In genomic region chr16:92632115-92632763, GRCm38 (mm10) we compare ENCODE assay signal across 10 mouse cellular contexts.
A peak's percentile ranks its signal among the peaks of the same experiment; 100 is the strongest.
DNase-seq lines count a peak whose midpoint lies in the region; ATAC-seq and TF ChIP-seq lines count a peak whose summit lies in the region.
"Had no signal": no experiment of that assay in that cellular context is flagged by ENCODE, and none has a peak within 500 bp of the region (broad histone marks: within the 10 kb centered on the region; RNA-seq: fewer than 3 reads in every experiment).

No protein-coding gene starts in this region.

- H3K4me2 ChIP-seq in kidney, postnatal 0 days (ENCODE audit: low read length) = peak overlapping the region; percentile 31; the same call in 1 of the 2 replicates
- H3K4me2 ChIP-seq in hindbrain, postnatal 0 days (ENCODE audit: low read depth, low read length) = 0 out of 2 replicates have a peak overlapping the region, but pooled peaks have one; percentile 11
- H3K4me2 ChIP-seq in midbrain, embryonic 16.5 days (ENCODE audit: low read length) = no peak overlapping the region

- no peaks in the 10 kb centered on the region for H3K36me3 ChIP-seq in kidney, postnatal 0 days (ENCODE audit: insufficient read depth, low read length)
- H3K36me3 ChIP-seq in hindbrain, postnatal 0 days (ENCODE audit: insufficient read depth, low read length) = no peaks in the 10 kb centered on the region
- H3K36me3 ChIP-seq in midbrain, embryonic 16.5 days (ENCODE audit: control insufficient read depth, insufficient read depth, low read length) = no peaks in the 10 kb centered on the region

- H3K4me3 ChIP-seq in kidney, postnatal 0 days (replicated peaks; ENCODE audit: low read depth, low read length) = no peak overlapping the region
- H3K4me3 ChIP-seq in hindbrain, postnatal 0 days (ENCODE audit: low read length) = no peak overlapping the region
- no peak overlapping the region for H3K4me3 ChIP-seq in midbrain, embryonic 16.5 days (ENCODE audit: low read depth, low read length)

- H3K27me3 ChIP-seq in kidney, postnatal 0 days (ENCODE audit: insufficient read depth, low read length) = no peaks in the 10 kb centered on the region
- H3K27me3 ChIP-seq in hindbrain, postnatal 0 days (ENCODE audit: insufficient read depth, low read length) = no peaks in the 10 kb centered on the region
- no peaks in the 10 kb centered on the region; the same call in 1 of the 2 replicates for H3K27me3 ChIP-seq in midbrain, embryonic 16.5 days (ENCODE audit: control insufficient read depth, insufficient read depth, low read depth, low read length)

- ATAC-seq in kidney, postnatal 0 days (replicated peaks; ENCODE audit: low FRiP score, low read depth) = peak; percentile 81
- ATAC-seq in hindbrain, postnatal 0 days = peak; percentile 82
- no peak for ATAC-seq in midbrain, embryonic 16.5 days

- no peak for TF ChIP-seq CTCF in kidney, postnatal 0 days (IDR thresholded peaks at IDR 0.05; ENCODE audit: low read depth)
- TF ChIP-seq CTCF in hindbrain, postnatal 0 days (IDR thresholded peaks at IDR 0.05; ENCODE audit: low read depth) = no peak

- peak overlapping the region; percentile 42 for H3K27ac ChIP-seq in kidney, postnatal 0 days
- H3K27ac ChIP-seq in hindbrain, postnatal 0 days = no peak overlapping the region
- no peak overlapping the region for H3K27ac ChIP-seq in midbrain, embryonic 16.5 days (ENCODE audit: low read length)

- H3K9ac ChIP-seq in kidney, postnatal 0 days (ENCODE audit: low read depth, low read length) = no peak overlapping the region
- H3K9ac ChIP-seq in hindbrain, postnatal 0 days (replicated peaks; ENCODE audit: low read length) = no peak overlapping the region
- peak overlapping the region; percentile 37; the same call in 1 of the 2 replicates for H3K9ac ChIP-seq in midbrain, embryonic 16.5 days (ENCODE audit: low read depth, low read length)

- DNase-seq in kidney, postnatal 0 days (ENCODE audit: low spot score) = peak; percentile 67
- DNase-seq in kidney, postnatal 25 days = no peak
- DNase-seq in heart, adult 8-10 months (ENCODE audit: low spot score) = peak; percentile 17
- DNase-seq in hindbrain, postnatal 0 days (ENCODE audit: low spot score) = no peak
- DNase-seq in right cerebral cortex, postnatal 36 days (ENCODE audit: low spot score in 2 of 2) = no peak
- no peak for DNase-seq in frontal cortex, postnatal 14 days (ENCODE audit: low spot score in 2 of 2)
- no peak for DNase-seq in urinary bladder, postnatal 10 days (ENCODE audit: low spot score)
- DNase-seq: adrenal gland, adult 2 months; thymus, postnatal 36 days had no signal

- H3K4me1 ChIP-seq in kidney, postnatal 0 days (replicated peaks; ENCODE audit: insufficient read depth, low read length) = 0 out of 2 replicates have a peak, but pooled peaks cover 9% of the 10 kb centered on the region
- H3K4me1 ChIP-seq in hindbrain, postnatal 0 days (ENCODE audit: insufficient read depth, low read length) = no peaks in the 10 kb centered on the region
- H3K4me1 ChIP-seq in midbrain, embryonic 16.5 days (ENCODE audit: control insufficient read depth, insufficient read depth, low read length) = peaks cover 4% of the 10 kb centered on the region; the same call in 1 of the 2 replicates

- WGBS in kidney, postnatal 0 days = 12% methylated on average over 11 of the region's 11 CpGs
- 22% methylated on average over 11 of the region's 11 CpGs for WGBS in hindbrain, postnatal 0 days
- WGBS in midbrain, embryonic 16.5 days = 15% methylated on average over 11 of the region's 11 CpGs

- H3K9me3 ChIP-seq in kidney, postnatal 0 days (replicated peaks; ENCODE audit: low read length) = no peaks in the 10 kb centered on the region
- no peaks in the 10 kb centered on the region for H3K9me3 ChIP-seq in hindbrain, postnatal 0 days (ENCODE audit: low read length)
- no peaks in the 10 kb centered on the region for H3K9me3 ChIP-seq in midbrain, embryonic 16.5 days (replicated peaks; ENCODE audit: control insufficient read depth, low read length, poor library complexity, severe bottlenecking)

Comparison
In these comparisons a context has a peak if more than half of its experiments do, and no peak if none do; other contexts are left out.
1. DNase-seq: peak in kidney, postnatal 0 days (single experiment) and heart, adult 8-10 months (single experiment); none in kidney, postnatal 25 days (0 of 2), hindbrain, postnatal 0 days (single experiment), right cerebral cortex, postnatal 36 days (0 of 2), frontal cortex, postnatal 14 days (0 of 2) and urinary bladder, postnatal 10 days (single experiment).